Mouse (Mus musculus) gastrocnemius, adult 2 months (tissue): ENCODE results near the gene Tmco1. TPM values are rescaled to one million over a fixed set of nuclear protein-coding genes. Genes with fewer than 3 reads are reported as not detected.
A peak's percentile ranks its signal among the peaks of the same experiment; 100 is the strongest.
"Not testable (repeated sequence)": the region's sequence is repeated elsewhere in the genome, so short reads cannot be mapped to it uniquely, and the experiment has no call there.

ENCODE experiments used
- DNase-seq: peaks from one replicate; pipeline ENCODE4 v3.0.0; 2022
- H3K27ac ChIP-seq: fragments of 200-600 bp; 2 replicates; pipeline ENCODE4 v1.8.1; 2022; ENCODE audit warnings: mild to moderate bottlenecking
- H3K4me3 ChIP-seq: fragments of 200-600 bp; 2 replicates; pipeline ENCODE4 v1.8.1; 2022; ENCODE audit warnings: mild to moderate bottlenecking, moderate library complexity
- CTCF ChIP-seq: fragments of 200-600 bp; IDR thresholded peaks from 2 replicates; pipeline ENCODE4 v1.8.1; 2022; ENCODE audit warnings: antibody characterized with exemption, mild to moderate bottlenecking, moderate library complexity
- intact Hi-C: fragments of 180-260 bp; cut with DNase I; formaldehyde crosslinking; loops from one replicate; pipeline ENCODE4 v1.15.1; 2025
- total RNA-seq, 2 experiments: library from RNA; stranded (reverse); gene quantifications; 2 replicates each; pipeline ENCODE4 v1.2.3; 2021

Tmco1 gene
- total RNA-seq, 2 experiments from 2014 or later, result 33.2 to 40.4 TPM

GRCm38 (mm10) chr1:167307674-167308073, 504 bp upstream of the Tmco1 start:
- no peak for TF ChIP-seq CTCF
- intact Hi-C loops, result loop anchor here (5.0 kb wide), 1 partner anchor 35 kb away; no protein-coding TSS in a partner anchor
- peak overlapping the region; percentile 89 for H3K4me3 ChIP-seq
- peak overlapping the region; percentile 97; the same call in 1 of the 2 replicates for H3K27ac ChIP-seq
- no peak for DNase-seq

DNA sequence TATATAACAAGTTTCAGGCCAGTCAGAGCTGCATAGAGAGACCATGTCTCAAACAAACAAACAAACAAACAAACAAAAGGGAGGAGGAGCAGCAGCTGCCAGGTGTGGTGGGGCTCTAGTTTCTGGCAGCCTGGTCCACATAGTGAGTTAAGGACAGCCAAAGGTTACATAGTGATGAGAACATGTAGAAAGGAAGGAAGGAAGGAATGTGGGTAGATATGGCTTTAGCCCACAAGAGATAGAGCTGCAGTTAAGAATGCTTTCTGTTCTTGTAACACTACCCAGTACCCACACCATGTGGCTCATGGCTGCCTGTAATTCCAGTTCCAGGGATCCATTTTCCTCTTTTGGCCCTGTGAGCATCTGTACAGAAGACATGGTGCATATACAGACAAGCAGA, 4.2 kb downstream of the Tmco1 start:
- intact Hi-C loops, result no loop called here
- Histone ChIP-seq H3K4me3 (no peak overlapping the region), H3K27ac (no peak overlapping the region)
- TF ChIP-seq CTCF, result no peak
- no peak for DNase-seq

DNA sequence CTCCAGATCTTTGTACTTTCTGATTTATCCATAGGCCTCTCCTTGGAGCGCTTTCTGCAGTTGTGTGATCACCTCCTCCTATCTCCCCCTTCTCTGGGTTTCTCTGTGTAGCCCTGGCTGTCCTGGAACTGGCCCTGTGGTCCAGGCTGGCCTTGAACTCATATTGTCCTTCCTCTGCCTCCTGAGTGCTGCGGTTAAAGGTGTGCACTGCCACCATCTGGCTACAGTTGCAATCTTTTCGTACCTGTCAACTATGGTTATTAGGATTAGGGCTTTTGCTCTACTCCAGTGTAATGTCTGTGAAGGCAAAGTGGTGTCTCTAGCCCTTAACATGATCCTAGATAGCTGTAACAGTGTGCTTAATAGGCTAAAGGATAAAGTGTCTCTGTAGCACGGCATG, 5.0 kb downstream of the Tmco1 start:
- Histone ChIP-seq H3K4me3 (no peak overlapping the region), H3K27ac (no peak overlapping the region)
- intact Hi-C loops, result no loop called here
- TF ChIP-seq CTCF, result peak; percentile 20; the same call in 1 of the 2 replicates
- no peak for DNase-seq

DNA sequence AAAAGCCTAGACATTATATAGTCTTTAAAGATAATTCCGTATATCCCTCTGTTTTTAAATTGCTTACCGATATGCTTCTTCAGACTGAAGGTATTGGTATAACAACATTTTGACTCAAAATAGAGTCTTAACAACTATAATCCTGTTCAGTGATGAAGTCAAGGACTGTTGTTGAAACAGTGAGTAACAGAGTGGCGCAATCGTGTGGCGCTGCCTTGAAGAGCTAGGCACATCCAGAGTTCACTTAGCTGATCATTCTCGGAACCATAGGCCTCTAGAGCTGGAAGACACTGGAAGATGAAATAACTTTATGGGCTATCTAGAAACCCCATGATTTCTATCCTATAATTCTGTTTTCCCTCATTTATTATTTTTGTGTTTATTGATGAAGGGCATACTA, 13.5 kb downstream of the Tmco1 start:
- intact Hi-C loops, result no loop called here
- TF ChIP-seq CTCF, result no peak
- Histone ChIP-seq H3K27ac (no peak overlapping the region), H3K4me3 (no peak overlapping the region)
- DNase-seq, result no peak

GRCm38 (mm10) chr1:167328776-167329175, 20.6 kb downstream of the Tmco1 start:
- H3K4me3 ChIP-seq, result no peak overlapping the region
- TF ChIP-seq CTCF, result no peak
- intact Hi-C loops, result no loop called here
- DNase-seq, result no peak
- H3K27ac ChIP-seq, result no peak overlapping the region

DNA sequence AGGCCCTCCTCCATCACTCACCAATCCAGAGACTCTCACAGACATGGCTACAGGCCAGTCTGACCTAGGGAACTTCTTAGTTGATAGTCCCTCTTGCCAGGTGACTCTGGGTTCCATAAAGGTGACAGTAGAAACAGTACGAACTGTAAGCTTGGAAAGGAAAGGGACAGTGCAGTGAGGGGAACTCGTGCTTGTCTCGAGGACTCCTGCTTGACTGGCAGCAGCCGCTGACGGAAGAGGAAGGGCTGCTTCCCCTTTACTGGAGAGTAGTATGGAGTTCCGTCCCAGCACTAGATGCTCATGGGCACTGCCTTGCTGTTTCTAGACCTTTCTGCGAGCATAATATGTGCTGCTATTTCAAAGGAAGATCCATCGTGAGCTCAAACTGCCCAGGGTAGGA, 22.9 kb downstream of the Tmco1 start:
- DNase-seq, result peak; percentile 24
- TF ChIP-seq CTCF, result no peak
- Histone ChIP-seq H3K27ac (peak overlapping the region; percentile 24; the same call in 1 of the 2 replicates), H3K4me3 (no peak overlapping the region)
- intact Hi-C loops, result no loop called here

GRCm38 (mm10) chr1:167336398-167336797, 28.2 kb downstream of the Tmco1 start:
- Histone ChIP-seq H3K27ac (no peak overlapping the region), H3K4me3 (no peak overlapping the region)
- intact Hi-C loops, result no loop called here
- DNase-seq, result no peak
- no peak for TF ChIP-seq CTCF

DNA sequence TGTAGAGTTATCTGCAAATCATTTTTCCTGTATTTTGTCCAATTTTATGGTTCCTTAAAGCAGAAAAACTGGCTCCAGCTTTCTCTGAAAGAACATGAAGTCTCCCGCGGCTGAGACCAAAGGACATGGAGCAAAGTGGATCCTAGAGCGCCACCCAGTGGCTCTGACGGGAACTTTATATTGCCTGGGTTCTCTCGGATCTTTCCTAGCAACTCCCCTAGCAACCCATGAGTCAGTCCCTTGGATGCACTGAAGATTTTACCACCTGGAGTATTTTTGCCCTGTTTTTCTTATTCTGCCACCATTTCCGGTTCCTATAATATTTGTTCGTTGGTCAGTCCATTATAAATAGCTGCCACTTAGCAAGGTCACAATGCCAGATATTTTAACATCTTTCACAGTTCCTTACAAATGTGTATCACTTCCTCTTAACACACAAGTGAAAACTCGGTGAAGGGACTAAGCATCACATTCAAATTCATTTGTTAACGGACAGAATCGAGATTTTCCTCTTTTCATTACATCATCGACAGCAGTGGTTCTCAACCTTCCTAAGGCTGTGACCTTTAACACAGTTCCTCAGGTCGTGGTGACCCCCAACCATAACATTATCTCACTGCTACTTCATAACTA, 29.4 kb downstream of the Tmco1 start:
- TF ChIP-seq CTCF, result peak; percentile 94
- Histone ChIP-seq H3K27ac (no peak overlapping the region), H3K4me3 (no peak overlapping the region)
- peak; percentile 81 for DNase-seq
- intact Hi-C loops, result loop anchor here (1.0 kb wide), 1 partner anchor 117 kb away; no protein-coding TSS in a partner anchor

DNA sequence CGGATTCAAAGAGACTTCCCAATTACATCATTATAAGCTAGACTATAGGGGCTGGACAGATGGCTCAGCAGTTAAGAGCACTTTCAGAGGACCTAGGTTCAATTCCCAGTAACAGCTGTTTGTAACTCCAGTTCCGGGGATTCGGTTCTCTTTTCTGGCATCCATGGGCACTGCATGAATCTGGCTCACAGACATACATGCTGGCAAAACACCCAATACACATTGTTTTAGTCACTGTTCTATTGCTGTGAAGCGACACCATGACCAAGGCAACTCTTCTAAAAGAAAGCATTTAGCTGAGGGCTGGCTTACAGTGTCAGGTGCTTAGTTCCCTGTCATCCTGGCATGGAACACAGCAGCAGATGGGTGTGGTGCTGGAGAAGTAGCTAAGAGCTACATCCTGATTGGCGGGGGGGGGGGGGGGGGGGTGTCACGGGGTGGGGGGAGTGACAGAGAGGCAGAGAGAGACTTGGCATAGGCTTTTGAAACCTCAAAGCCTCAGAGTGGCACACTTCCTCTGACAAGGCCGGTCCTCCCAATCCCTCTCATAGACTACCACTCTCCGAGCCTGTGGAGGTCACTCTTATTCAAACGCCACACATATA, 31.1 kb downstream of the Tmco1 start:
- intact Hi-C loops, result no loop called here
- no peak for DNase-seq
- TF ChIP-seq CTCF, result no peak

GRCm38 (mm10) chr1:167340111-167340787, 32.1 kb downstream of the Tmco1 start:
- intact Hi-C loops, result no loop called here
- DNase-seq, result no peak
- no peak for TF ChIP-seq CTCF
- Histone ChIP-seq H3K4me3 (peak overlapping the region; percentile 70), H3K27ac (no peak overlapping the region; the same call in 1 of the 2 replicates)

More for the DNA sequence above, 31.1 kb downstream of the Tmco1 start:
- no peak overlapping the region for H3K27ac ChIP-seq
- H3K4me3 ChIP-seq, result no peak overlapping the region

DNA sequence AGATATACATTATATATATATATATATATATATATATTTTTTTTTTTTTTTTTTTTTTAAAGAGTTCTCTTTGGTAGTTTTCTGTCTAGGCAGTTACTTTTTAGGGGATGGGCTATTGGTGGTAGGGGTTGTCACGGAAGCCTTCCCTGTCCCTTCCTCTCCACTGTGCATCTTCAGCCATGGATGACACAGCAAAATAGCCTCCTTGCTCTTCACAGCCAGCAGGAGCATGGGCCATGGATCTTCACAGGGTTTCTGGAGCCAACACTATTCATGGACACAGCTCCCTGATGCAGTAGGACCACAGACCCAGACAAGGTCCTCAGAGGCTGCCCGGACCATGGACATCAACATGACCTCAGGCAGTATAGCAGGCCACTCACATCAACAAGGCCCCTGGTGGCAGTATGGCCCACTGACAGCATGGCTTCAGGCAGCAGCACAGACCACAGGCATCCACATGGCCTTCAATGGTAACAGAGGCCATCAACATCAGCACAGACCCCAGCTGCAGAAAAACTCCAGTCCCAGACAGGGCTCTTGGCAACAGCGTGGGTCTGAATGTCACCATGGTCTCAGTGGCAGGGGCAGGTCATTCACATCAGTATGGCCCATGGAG, 32.8 kb downstream of the Tmco1 start:
- intact Hi-C loops, result no loop called here
- TF ChIP-seq CTCF, result no peak
- DNase-seq, result no peak
- Histone ChIP-seq H3K27ac (no peak overlapping the region), H3K4me3 (no peak overlapping the region)

GRCm38 (mm10) chr1:167342831-167343230, 34.7 kb downstream of the Tmco1 start:
- no peak overlapping the region for H3K4me3 ChIP-seq
- H3K27ac ChIP-seq, result no peak overlapping the region
- DNase-seq, result no peak
- intact Hi-C loops, result no loop called here
- no peak for TF ChIP-seq CTCF

- intact Hi-C loops, DNase-seq, H3K27ac ChIP-seq, H3K4me3 ChIP-seq: not testable (repeated sequence)
Measured at GRCm38 (mm10) chr1:167345994-167346520, 37.9 kb downstream of the Tmco1 start.

DNA sequence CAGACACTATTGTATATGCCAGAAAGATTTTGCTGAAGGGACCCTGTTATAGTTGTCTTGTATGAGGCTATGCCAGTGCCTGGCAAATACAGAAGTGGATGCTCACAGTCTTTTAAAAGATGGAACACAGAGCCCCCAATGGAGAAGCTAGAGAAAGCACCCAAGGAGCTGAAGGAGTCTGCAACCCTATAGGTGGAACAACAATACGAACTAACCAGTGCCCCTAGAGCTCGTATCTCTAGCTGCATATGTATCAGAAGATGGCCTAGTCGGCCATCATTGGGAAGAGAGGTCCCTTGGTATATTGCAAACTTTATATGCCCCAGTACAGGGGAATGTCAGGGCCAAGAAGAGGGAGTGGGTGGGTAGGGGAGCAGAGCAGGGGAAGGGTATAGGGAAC, 41.0 kb downstream of the Tmco1 start:
- H3K27ac ChIP-seq, result peak overlapping the region; percentile 90
- intact Hi-C loops, DNase-seq: not testable (repeated sequence)
- peak overlapping the region; percentile 82 for H3K4me3 ChIP-seq
